Mouse (Mus musculus) liver, embryonic 13.5 days (tissue): ENCODE results near the gene Ppil2. TPM values are rescaled to one million over a fixed set of nuclear protein-coding genes. Genes with fewer than 3 reads are reported as not detected.

Experiments used
- ATAC-seq: fragments of 200-750 bp; cut with Nextera tagmentation; 2 replicates; pipeline ENCODE4 v1.8.0; 2017; ENCODE audit warnings: low read depth, mild to moderate bottlenecking, moderate number of reproducible peaks, moderate library complexity
- DNase-seq: peaks from one replicate; pipeline ENCODE4 v3.0.0; 2022
- H3K27ac ChIP-seq: fragments of 300-500 bp; sonication (generic); 2 replicates; pipeline ENCODE4 v1.5.1; 2015; ENCODE audit warnings: moderate library complexity, mild to moderate bottlenecking, inconsistent platforms
- H3K27me3 ChIP-seq: fragments of 300-500 bp; sonication (generic); 2 replicates; pipeline ENCODE4 v1.6.1; 2015; ENCODE audit warnings: mild to moderate bottlenecking, inconsistent platforms
- H3K36me3 ChIP-seq: fragments of 300-500 bp; sonication (generic); 2 replicates; pipeline ENCODE4 v1.6.1; 2015; ENCODE audit warnings: mild to moderate bottlenecking, inconsistent platforms
- H3K4me1 ChIP-seq: fragments of 300-500 bp; sonication (generic); replicated peaks from 2 replicates; pipeline ENCODE4 v1.6.1; 2015; ENCODE audit warnings: inconsistent platforms
- H3K4me2 ChIP-seq: fragments of 300-500 bp; sonication (generic); 2 replicates; pipeline ENCODE4 v1.6.1; 2015; ENCODE audit warnings: inconsistent platforms, mild to moderate bottlenecking, moderate library complexity
- H3K4me3 ChIP-seq: fragments of 300-500 bp; sonication (generic); replicated peaks from 2 replicates; pipeline ENCODE4 v1.5.1; 2015; ENCODE audit warnings: mild to moderate bottlenecking, inconsistent platforms
- H3K9ac ChIP-seq: fragments of 300-500 bp; sonication (generic); 2 replicates; pipeline ENCODE4 v1.6.1; 2015; ENCODE audit warnings: mild to moderate bottlenecking, inconsistent platforms
- H3K9me3 ChIP-seq: fragments of 300-500 bp; sonication (generic); replicated peaks from 2 replicates; pipeline ENCODE4 v1.6.1; 2016; ENCODE audit warnings: inconsistent platforms
- WGBS: fragments of 180-500 bp; shearing (Covaris S2); methylation state at CpG from one replicate; pipeline ENCODE4 v1.1.7; 2015; ENCODE audit not compliant: insufficient replicate concordance; 5-methylcytosine and 5-hydroxymethylcytosine counted together
- polyA plus RNA-seq: library from polyadenylated mRNA; unstranded; fragments of >200 nt; fragmentation: Nextera tagmentation; extraction: Ambion mirVana; gene quantifications from 2 replicates; pipeline ENCODE4 v1.2.1, GENCODE M21; 2015

Ppil2 gene
- polyA plus RNA-seq, 1 experiment from 2014 or later = 57.4 TPM

- Histone ChIP-seq H3K4me3 (peak within 1 kb of the TSS; percentile 86), H3K36me3 (no peaks in the 10 kb centered on the region), H3K9ac (peak within 1 kb of the TSS; percentile 84), H3K4me2 (peak within 1 kb of the TSS; percentile 94), H3K27me3 (0 out of 2 replicates have a peak, but pooled peaks cover 4% of the 10 kb centered on the region), H3K9me3 (no peaks in the 10 kb centered on the region), H3K4me1 (peaks cover 25% of the 10 kb centered on the region), H3K27ac (peak within 1 kb of the TSS; percentile 75)
- peak; percentile 98 for DNase-seq
- under 1% methylated on average over 47 of the region's 47 CpGs for WGBS
- ATAC-seq = peak; percentile 96
These were observed 21.2 kb upstream of the Ppil2 start, which contains the start of gene Sdf2l1 for GRCm38 (mm10) chr16:17132089-17132905. Gene Sdf2l1 (minus strand): TSS chr16:17132383.

DNA sequence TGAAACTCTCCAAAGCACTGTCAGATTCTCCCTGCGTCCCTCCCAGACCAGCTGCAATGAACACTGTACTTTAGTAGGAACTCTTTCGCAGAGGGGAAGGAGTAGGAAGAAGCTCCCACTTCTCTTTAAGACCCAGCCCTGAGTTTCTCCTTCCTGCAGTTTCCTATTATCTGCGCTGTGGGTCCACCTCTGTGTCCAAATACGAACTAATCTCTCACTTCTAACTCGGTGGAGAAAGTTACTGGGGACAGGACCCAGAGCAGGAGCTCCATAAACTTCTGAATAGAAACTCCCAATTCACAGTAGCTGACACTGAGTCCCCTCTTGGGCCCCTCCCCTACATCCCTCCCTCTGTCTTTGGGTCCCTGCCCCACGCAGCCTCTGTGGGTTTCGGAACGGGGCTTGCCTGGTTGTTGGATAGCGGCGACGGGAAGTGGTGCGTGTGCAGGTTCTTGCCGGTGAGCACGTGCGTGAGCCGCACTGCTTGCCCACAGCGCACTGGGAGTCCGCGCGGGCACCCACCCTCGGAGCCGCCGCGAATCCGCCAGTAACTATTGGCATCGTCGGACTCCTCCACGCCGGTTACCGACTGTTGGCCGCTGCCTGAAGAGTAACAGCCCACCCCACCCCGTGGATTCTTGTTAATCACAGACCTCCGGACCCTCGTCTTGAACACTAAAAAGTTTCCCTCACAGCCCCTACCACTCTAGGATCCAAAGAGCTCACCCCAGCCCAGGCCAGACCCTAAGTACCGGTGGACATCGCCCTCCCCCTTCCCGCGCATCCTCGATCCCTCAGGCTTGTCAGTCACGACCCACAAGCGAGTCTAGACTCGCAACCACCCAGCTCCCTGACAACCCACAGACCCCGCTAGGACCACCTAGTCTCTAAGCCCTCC lies 20.4 kb upstream of the Ppil2 start:
- ATAC-seq (no peak), DNase-seq (peak; percentile 29)
- Histone ChIP-seq H3K27me3 (0 out of 2 replicates have a peak, but pooled peaks cover 4% of the 10 kb centered on the region), H3K36me3 (no peaks in the 10 kb centered on the region), H3K4me1 (peaks cover 25% of the 10 kb centered on the region), H3K9ac (peak overlapping the region; percentile 84), H3K9me3 (no peaks in the 10 kb centered on the region), H3K4me2 (peak overlapping the region; percentile 94), H3K4me3 (peak overlapping the region; percentile 86), H3K27ac (peak overlapping the region; percentile 75)
- 2% methylated on average over 43 of the region's 43 CpGs for WGBS

DNA sequence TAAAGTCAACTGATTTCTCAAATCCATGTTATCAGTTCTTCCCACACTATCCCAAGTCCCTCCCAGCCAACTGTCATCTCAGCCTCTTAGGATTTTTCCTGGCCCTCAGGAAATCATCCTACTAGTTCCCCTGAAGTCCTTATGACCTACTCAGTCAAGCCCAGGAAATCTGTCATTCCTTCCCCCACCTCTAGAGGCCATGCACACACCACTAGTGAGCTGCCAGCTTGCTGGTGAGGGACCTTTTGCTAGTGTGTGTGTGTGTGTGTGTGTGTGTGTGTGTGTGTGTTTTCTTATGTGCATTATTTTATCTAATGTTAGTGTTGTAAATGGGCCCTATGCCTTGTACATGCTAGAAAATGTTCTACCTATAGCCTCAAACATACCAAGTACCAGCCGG lies 16.2 kb upstream of the Ppil2 start:
- Histone ChIP-seq H3K4me1 (peaks cover 40% of the 10 kb centered on the region), H3K9me3 (no peaks in the 10 kb centered on the region), H3K27ac (no peak overlapping the region), H3K36me3 (no peaks in the 10 kb centered on the region), H3K4me3 (no peak overlapping the region), H3K9ac (no peak overlapping the region), H3K27me3 (no peaks in the 10 kb centered on the region), H3K4me2 (no peak overlapping the region)
- ATAC-seq (no peak), DNase-seq (peak; percentile 47)
- 96% methylated on average over 1 of the region's 1 CpGs for WGBS

DNA sequence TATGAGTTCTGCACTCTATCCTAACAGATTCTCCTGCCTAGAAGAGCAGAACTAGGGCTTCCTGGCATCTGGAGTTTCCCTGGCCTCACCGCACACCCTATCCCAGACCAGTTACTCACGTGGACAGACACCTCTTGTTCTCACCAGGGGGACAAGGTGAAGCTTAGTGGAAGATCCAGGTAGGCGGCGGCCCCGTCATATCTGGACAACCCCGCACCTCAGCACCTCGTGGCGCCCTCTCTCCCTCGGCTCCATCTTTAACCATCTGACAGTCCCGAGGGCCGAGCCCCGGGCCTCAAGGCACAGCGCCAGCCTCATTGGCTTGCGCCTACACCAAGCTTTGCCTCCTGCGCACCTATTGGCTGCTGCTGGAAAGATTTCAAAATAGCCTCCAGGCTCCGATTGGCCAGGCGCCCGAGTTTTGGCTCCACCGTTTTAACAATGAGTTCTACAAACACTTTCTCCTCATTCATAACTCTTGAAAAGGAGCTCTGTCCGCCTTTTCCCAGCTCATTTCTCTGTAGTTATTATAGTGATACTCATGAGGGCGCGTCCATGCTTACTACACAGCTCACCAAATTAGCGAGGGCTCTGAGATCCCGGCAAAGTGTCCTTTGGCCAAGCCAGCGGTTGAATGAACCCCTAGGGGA lies 13.9 kb upstream of the Ppil2 start, which contains the start of gene 2610318N02Rik:
Gene 2610318N02Rik (minus strand): TSS at position 297 of the 650 bp plus-strand sequence.
- peak within 1 kb of the TSS; percentile 75 for H3K27ac ChIP-seq
- DNase-seq = peak; percentile 87
- under 1% methylated on average over 25 of the region's 25 CpGs for WGBS
- peak within 1 kb of the TSS; percentile 76 for H3K9ac ChIP-seq
- peaks cover 14% of the 10 kb centered on the region for H3K36me3 ChIP-seq
- peak within 1 kb of the TSS; percentile 87 for H3K4me2 ChIP-seq
- peak within 1 kb of the TSS; percentile 68 for H3K4me3 ChIP-seq
- no peaks in the 10 kb centered on the region for H3K9me3 ChIP-seq
- H3K4me1 ChIP-seq = peaks cover 23% of the 10 kb centered on the region
- ATAC-seq = peak; percentile 98
- no peaks in the 10 kb centered on the region for H3K27me3 ChIP-seq

- Histone ChIP-seq H3K9ac (peak overlapping the region; percentile 76), H3K36me3 (peaks cover 20% of the 10 kb centered on the region), H3K4me3 (peak overlapping the region; percentile 68), H3K4me1 (peaks cover 23% of the 10 kb centered on the region), H3K27me3 (no peaks in the 10 kb centered on the region), H3K27ac (peak overlapping the region; percentile 25; the same call in 1 of the 2 replicates), H3K4me2 (peak overlapping the region; percentile 87), H3K9me3 (no peaks in the 10 kb centered on the region)
- no peak for DNase-seq
- WGBS = 8% methylated on average over 22 of the region's 22 CpGs
- ATAC-seq = no peak; the same call in 1 of the 2 replicates
These were observed 13.2 kb upstream of the Ppil2 start for GRCm38 (mm10) chr16:17124119-17124870.

GRCm38 (mm10) chr16:17121569-17121968 lies 10.5 kb upstream of the Ppil2 start:
- Histone ChIP-seq H3K27ac (no peak overlapping the region), H3K4me3 (no peak overlapping the region), H3K36me3 (peaks cover 34% of the 10 kb centered on the region), H3K9ac (no peak overlapping the region), H3K27me3 (no peaks in the 10 kb centered on the region), H3K4me2 (no peak overlapping the region), H3K9me3 (no peaks in the 10 kb centered on the region), H3K4me1 (peaks cover 23% of the 10 kb centered on the region)
- 81% methylated on average over 14 of the region's 14 CpGs for WGBS
- DNase-seq (no peak), ATAC-seq (no peak)

DNA sequence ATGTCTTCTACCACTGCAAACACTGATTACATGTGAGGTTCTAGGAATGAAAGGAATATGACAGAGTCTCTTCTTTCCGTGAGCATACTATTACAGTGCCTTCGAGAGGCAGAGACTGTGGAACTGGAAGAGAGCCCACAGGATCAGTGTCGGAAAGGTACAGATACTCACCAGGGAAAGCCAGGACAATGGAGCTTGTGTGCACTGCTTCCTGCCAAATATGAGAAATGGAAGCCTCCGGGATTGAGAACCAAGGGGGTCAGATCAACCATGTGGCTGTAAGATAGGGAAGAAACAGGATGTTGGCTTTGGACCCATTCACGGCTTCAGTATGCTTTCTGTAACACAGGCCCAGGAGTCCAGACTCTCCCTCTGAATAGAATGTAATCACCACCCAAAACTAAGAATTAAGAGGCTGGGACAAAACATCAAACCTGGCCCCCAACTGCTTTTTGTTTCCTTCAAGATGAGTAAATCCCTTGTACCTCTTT lies 6.3 kb upstream of the Ppil2 start:
- no peak overlapping the region for H3K27ac ChIP-seq
- H3K4me1 ChIP-seq = no peaks in the 10 kb centered on the region
- H3K9me3 ChIP-seq = no peaks in the 10 kb centered on the region
- ATAC-seq = no peak
- H3K4me2 ChIP-seq = no peak overlapping the region
- no peaks in the 10 kb centered on the region for H3K27me3 ChIP-seq
- H3K4me3 ChIP-seq = no peak overlapping the region
- H3K36me3 ChIP-seq = peaks cover 45% of the 10 kb centered on the region
- 80% methylated on average over 5 of the region's 5 CpGs for WGBS
- H3K9ac ChIP-seq = no peak overlapping the region
- no peak for DNase-seq

GRCm38 (mm10) chr16:17104600-17104999 lies 6.5 kb downstream of the Ppil2 start:
- peaks cover 87% of the 10 kb centered on the region for H3K36me3 ChIP-seq
- 85% methylated on average over 4 of the region's 4 CpGs for WGBS
- H3K4me3 ChIP-seq = no peak overlapping the region
- peaks cover 3% of the 10 kb centered on the region for H3K4me1 ChIP-seq
- no peak overlapping the region for H3K9ac ChIP-seq
- H3K9me3 ChIP-seq = no peaks in the 10 kb centered on the region
- no peak overlapping the region for H3K27ac ChIP-seq
- DNase-seq (no peak), ATAC-seq (no peak)
- H3K4me2 ChIP-seq = no peak overlapping the region
- no peaks in the 10 kb centered on the region for H3K27me3 ChIP-seq

- no peak overlapping the region for H3K27ac ChIP-seq
- no peaks in the 10 kb centered on the region for H3K4me1 ChIP-seq
- WGBS = 81% methylated on average over 7 of the region's 7 CpGs
- no peaks in the 10 kb centered on the region for H3K27me3 ChIP-seq
- ATAC-seq (no peak), DNase-seq (no peak)
- peaks cover 91% of the 10 kb centered on the region for H3K36me3 ChIP-seq
- no peak overlapping the region for H3K4me2 ChIP-seq
- H3K4me3 ChIP-seq = no peak overlapping the region
- H3K9ac ChIP-seq = no peak overlapping the region
- no peaks in the 10 kb centered on the region for H3K9me3 ChIP-seq
These were observed 8.3 kb downstream of the Ppil2 start for GRCm38 (mm10) chr16:17102630-17103220.

- ATAC-seq (peak; percentile 8; the same call in 1 of the 2 replicates), DNase-seq (no peak)
- WGBS = 80% methylated on average over 3 of the region's 3 CpGs
- Histone ChIP-seq H3K36me3 (peaks cover 95% of the 10 kb centered on the region), H3K27ac (no peak overlapping the region), H3K4me2 (no peak overlapping the region), H3K27me3 (no peaks in the 10 kb centered on the region), H3K9ac (no peak overlapping the region), H3K4me1 (no peaks in the 10 kb centered on the region), H3K4me3 (no peak overlapping the region), H3K9me3 (no peaks in the 10 kb centered on the region)
These were observed 14.1 kb downstream of the Ppil2 start for GRCm38 (mm10) chr16:17096938-17097337.
